Mouse (Mus musculus) neutrophil, adult 5-6 weeks (primary cell): ENCODE data around the gene Capzb. TPM values are rescaled to one million over a fixed set of nuclear protein-coding genes. Genes with fewer than 3 reads are reported as not detected.

Experiments used
- ATAC-seq: fragments of 151-379, 151-347 bp; 2 replicates; pipeline ENCODE4 v1.8.0; 2017; ENCODE audit warnings: mild to moderate bottlenecking, moderate TSS enrichment; ENCODE audit not compliant: insufficient number of reproducible peaks, poor library complexity, low FRiP score, severe bottlenecking; ENCODE audit errors: extremely low read depth
- total RNA-seq: library from RNA; stranded (forward); fragments of 200-1000 nt; gene quantifications from 2 replicates; pipeline ENCODE4 v1.2.3, GENCODE M21; 2017

Gene Capzb
- total RNA-seq, 1 experiment from 2014 or later = 180 TPM

DNA sequence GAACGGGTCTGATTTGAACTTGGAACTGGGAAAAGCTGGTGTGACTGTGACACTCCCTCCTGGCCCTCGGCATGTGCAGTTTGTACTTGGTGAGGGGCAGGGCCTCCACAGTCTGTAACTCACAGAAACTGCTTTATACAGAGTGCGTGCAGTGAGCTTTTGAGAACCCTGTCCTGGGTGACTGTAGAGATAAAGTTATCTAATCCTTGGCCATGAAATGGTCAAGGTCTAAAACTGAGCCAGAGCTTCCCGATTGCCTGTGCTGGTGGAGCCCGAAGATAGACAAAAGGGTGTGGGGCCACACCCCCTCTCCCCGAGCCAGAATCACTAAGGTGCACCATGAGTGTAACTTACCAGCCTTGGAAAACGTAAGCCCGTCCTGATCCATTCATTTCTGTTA lies 58.2 kb downstream of the Capzb start:
- ATAC-seq = no peak

DNA sequence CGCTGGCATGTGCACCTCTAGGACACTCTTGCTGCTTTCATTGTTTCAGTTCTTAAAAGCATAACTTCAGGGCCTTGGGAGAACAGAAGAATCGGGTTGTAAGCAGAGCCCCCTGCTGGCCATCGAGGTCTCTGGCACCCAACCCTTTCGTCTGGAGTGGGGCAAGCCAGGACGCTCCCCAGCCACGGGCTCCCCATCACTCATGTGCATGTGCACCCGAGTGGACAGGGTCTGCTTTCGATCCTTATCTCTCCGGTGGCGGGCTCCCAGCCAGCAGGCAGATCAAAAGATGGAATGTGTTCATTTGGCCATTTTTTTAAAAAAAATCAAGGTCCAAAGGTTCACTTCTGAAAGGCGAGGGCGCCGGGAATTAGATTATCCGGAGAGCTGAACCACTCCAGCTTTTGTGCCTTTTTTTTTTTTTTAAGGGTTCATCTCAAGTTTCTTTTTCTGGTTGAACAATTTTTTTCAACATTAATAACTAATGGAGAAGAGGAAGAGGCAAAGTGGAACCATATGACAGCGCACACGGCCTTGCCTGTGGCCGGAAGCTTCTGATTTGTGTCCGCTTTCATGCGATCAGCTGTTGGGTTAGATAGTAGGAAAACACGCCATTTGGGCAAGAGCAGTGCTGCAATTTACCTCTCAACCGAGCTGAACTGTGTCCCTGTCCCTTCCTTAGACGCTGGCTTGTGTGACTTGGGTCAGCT lies 59.5 kb downstream of the Capzb start:
- peak; percentile 56 for ATAC-seq

DNA sequence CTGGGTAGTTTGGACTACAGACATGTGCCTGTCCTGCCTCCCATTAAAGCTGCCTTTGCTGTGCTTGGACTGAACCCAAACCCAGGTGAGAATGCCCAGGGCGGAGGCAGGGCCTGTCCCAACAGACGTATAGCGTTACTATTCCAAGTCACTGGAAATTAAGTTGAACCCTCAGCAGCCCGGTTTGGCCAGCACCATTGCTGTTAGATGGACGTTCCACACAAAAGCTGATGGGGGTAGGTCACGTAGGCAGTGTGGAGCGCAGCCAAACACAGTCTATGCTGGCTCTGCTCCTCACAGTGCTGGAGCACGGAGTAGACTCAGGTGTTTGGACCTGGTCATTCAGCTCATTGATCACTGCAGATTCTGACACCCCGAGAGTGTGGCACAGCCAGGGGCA lies 60.5 kb downstream of the Capzb start:
- no peak for ATAC-seq

DNA sequence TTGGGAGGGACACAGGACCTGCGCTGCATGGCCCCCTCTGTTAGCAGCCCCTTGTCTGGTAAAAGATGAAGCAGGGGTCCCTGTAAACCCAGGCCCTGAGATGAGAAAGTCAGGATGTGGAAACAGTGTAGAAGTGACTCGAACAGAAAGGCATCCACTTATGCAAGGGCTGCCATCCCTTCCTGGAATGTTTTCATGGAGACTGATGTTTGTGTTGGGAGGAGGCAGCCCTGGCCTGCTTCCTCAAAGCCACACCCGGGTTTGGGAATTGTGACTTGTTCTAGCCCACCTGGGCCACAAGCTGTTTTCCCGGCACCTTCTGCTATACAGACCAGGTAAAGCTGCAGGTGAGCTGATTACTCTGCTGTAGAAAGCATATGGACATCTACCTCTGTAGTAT lies 63.4 kb downstream of the Capzb start:
- ATAC-seq = no peak

DNA sequence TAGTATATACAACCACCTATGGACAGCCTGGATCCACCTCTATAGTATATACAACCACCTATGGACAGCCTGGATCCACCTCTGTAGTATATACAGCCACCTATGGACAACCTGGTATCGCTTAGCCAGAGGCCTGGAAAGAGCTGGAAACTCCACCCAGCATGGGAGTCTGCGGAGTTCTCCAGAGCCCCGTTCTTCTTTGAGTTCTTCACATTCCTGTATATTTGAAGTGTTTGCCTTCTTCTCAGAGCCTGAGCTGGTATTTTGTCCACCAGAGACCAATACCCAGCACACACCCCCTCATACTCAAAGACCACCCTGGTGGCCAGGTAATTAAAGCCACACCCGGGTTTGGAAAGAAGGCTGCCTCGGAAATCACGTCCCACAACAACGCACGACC lies 64.0 kb downstream of the Capzb start:
- no peak for ATAC-seq

DNA sequence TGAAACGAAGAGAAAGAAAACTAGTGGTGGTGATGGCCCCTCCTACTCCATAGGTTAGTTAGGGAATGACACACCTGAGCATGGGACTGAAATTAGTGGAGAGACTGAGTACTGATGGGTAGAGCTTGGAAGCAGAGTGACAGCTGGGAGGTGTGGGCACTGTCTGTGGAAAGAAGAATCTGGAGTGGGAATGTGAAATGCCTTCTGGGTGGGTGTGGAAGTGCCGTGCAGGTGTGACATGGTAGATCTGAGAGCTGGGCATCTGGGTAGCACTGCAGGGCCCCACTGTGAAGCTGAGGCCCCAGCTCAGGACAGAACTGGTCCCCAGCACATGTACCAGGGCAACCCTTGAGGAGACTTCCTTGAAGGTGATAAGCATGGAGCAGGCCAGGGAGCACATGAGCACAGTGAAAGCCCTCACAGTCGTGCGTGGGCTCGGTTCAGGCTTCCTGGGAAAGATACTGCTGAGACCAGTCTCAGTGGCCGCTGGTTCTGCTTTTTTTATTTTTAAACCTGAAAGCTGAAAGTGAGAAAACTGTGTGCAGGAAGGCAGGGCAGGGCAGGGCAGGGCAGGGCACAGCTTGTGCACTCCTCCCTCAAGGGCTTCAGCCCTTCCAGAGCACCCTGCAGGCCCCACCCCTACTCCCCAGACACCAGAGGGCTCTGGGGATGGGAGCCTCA lies 66.1 kb downstream of the Capzb start:
- peak; percentile 47 for ATAC-seq

DNA sequence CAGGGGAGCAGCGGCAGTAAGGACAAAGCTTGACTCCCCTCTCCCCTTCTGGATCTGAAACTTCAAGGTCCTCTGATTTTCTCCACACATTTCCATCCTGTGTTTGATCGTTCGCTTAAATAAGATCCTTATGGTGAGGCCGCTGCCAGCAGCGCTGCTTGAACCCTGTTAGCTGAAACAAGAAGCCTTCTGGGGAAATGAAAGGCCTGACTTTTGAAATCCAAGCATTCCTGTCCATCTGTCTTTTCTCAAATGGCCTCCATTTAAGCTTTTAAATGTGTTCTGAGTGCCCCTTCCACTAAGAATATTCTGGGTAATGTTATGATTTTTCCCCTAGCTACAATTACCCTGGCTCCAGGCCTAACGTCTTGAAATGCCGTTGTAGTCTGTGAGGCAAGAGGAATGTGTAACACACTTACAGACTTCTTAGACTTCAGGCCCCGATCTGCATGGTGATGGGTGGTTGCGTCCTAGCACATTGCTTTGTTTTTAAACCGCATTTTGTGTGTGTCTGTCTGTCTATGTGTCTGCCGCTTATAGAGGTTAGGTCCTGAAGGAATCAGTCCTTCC lies 66.7 kb downstream of the Capzb start:
- ATAC-seq = no peak

DNA sequence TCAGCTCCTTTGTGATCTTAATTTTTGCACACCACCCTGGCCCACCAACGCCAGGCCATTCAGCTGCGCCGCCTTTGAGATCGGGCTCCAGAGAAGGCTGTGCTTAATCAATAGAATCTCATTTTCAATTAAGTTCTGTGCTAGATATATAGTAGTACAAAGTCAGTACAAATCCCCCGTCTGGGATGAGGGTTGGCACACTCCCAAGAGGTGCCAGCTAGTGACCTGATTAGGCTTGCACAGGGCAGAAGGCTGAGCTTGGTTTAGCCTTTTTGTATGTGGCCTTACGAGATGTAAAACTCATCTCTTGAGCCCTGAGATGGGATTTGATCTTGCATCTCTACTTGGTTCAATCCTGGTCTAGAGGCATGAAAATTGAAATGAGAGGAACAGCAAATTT lies 70.3 kb downstream of the Capzb start:
- no peak for ATAC-seq

DNA sequence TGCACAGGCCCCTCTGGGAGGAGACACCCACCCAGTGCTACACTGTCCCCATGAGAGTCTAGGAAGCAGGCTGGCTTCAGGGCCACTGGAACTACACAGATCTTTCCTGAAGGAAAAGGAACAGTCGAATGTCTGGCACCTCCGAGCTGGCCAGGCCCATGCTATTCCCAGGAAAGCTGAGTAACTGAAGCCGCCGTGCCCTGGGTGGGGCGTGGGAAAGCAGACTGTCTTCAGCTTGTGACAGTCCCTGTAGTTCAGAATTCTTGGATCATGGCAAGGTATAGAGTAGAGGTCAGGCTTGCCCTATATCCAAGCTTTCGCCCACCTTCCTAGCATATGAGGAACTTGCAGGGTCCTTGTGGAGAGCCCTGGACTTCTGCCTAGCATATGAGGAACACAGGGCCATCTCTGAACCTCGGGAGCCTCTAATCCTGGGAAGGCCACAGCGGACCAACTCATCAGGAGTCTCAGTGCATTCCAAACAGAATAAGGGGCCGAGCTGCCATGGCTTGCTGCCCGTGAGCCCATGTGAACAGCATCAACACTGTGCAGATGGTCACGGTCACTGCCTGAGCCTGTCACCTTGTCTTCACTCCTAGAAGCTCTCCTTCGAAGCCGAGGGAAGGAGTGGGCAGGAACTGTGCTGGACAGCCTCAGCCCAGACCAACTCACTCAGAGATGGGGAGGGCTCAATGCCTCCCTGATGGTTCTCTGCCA lies 73.2 kb downstream of the Capzb start:
- no peak for ATAC-seq

DNA sequence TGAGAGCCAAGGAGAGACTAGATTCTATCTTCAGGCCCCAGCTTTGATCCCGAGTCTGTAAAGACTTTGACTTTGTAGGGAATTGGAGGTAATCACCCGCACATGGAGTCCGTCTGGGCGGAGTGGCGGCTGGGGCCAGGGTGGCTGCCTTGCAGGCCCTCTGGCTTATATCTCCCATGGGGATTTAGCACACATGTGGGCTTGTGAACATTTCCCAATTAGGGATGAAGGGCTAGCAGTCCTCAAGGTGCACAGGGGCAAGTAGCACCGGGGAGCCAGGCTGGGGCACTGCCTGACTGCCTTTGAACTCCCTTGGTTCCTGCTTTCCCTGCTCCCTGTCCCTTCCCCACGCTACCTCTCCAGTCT lies 73.8 kb downstream of the Capzb start:
- no peak for ATAC-seq

DNA sequence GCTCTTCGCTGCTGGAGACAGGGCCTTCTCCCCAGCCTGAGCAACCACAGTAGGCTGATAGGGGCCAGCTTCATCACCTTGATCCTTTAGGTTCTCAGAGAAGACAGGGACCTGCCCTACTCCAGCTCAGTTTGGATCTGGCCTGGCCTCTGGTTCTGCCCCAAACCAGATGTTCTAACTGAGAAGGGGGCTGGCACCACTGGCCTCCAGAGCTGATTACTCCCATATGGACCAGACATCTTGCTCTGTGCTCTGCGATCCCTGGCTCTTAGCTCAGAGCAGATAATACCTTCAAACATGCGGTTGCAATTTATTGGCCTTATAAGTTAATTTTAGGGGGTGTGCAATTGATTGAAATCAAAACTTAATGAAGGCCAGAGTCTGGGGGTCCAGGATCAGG lies 74.6 kb downstream of the Capzb start:
- ATAC-seq = no peak

DNA sequence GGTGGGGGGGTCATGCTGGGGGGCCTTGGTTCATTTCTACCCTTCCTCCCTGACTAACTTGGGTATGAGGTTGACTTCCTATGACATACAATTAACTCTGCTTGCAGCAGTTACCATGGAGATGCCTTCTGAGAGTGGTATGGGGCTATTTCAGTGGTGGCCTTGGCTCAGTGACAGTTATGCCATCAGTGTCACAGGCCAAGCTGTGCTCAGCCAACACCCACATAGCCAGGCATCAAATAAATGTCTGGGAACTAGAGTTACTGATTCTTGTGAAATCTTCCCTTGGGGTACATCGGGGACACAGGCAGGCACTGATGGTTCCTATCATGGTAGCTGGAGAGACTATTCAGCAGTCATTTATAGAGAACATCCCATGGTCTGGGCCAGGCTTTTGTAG lies 75.5 kb downstream of the Capzb start:
- ATAC-seq = no peak

DNA sequence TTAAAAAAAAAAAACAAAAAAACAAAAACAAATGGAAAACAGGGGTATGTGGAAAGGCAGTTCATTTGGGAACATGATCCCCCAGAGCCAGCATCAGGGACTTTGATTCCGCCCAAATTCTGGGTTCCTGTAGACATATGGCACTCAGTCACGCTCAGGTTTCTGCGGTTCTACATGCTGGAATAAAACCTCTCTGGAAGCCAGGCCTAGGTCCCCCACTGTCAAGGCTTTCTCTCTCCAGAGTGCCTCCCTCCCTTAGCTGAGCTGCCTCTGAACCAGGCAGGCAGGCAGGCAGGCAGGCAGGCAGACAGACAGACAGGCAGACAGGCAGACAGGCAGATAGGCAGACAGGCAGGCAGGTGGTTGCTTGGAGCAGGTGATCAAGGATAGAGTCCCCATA lies 77.5 kb downstream of the Capzb start:
- ATAC-seq = no peak

DNA sequence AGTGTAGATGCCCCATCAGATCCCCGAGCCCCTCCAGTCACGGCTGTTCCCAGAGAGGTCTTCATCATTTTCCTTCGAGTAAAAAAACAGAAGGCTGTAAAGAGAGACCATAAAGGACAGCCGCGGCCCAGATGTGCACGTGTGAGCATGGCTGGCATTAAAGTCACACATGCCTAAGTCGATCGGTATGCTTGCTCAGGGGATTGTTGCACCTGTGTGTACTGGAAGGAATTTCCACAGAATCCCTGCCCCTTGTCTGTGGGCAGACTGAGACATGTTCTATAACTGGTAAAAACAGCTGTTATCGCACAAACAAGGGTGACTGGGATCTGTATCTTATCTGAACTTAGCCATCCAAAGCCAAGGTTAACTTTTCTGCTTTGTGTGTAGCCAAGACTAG lies 78.9 kb downstream of the Capzb start:
- ATAC-seq = no peak

DNA sequence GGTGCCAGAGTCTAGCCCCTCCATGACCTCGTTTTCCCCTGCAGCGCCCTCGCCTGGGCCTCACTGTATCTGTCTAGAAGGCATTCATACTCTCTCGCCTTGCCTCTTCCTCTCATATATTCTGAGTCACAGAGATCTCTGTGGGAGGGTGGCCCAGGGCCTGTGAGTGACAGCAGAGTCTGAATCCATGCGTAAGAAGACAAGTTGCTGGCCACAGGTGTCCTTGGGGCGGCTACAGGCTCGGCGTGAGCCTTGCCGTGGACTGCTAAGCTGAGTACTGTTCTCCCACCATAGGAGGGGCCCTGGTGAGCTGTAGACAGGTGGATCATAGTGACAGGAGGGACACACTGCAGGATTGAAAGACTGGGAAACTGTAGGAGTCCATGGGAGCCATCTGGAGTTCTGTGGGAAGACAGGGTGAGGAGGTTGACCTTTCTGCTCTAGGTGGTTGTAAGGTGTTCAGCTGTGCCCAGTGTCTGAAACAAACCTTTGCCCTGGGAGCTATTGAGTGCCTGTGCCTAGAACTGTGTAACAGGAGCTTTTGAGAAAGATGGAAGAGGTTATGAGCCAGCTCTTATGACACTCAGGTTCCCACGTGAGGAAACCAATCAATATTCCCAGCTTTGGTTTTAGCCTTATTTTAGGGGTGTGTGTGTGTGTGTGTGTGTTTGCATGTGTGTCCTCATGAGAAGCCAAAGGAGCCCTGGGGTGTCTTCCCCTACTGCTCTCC lies 80.4 kb downstream of the Capzb start:
- no peak for ATAC-seq

DNA sequence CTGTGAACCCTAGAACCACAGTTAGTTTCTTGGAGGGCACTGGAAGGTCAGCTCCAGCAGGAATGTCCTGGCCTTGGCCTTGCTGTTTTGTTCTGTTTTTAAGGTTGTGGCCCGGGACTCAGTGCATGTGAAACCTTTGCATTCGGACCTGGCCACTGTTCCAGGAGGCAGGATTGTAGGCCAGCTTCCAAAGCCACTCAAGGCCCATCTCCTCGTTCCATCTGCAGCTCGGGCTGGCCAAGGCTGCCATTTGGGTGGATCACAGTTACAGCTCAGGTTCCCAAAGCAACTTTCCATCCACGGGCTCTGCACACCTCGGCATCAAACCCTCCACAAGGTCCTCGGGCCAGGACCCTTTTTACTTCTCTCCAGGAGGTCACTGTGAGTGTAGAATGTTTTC lies 81.9 kb downstream of the Capzb start:
- no peak for ATAC-seq

DNA sequence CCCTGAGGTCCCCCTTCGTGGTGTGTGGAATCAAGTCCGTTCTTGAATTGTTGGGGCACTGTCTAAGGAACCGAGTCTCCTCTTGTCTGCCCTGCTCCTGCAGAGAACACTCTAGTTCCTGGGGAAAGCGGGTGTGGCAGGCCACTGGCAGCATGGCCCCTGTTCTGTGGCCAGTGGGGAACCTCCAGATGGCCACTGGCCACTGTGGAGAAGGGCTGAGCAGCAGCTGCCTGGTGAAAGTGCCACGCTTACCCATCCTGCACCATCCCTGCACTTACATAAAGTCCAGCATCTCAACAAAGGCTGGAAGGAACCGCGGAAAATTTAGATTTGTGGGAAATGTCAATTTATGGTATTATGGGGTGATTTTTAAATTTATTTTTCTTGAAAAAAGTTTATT lies 83.7 kb downstream of the Capzb start:
- no peak for ATAC-seq

DNA sequence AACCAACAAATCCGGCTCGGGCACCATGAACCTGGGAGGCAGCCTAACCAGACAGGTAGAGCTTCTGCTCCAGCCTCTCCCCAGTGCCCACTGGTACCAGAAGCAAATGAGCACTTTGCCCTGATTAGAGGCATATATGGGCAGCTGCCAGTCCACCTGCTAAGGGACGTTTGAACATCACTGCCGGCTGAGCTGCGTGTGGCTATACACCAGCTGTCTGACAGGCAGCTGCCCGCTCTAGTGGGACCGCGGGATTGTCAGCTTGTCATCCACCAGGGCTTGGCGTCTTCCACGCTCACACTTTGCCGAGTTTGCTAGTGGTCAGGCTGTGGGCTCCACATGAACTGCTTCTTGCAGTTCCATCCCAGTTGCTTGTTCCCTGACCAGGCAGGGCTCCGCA lies 87.8 kb downstream of the Capzb start:
- no peak for ATAC-seq

DNA sequence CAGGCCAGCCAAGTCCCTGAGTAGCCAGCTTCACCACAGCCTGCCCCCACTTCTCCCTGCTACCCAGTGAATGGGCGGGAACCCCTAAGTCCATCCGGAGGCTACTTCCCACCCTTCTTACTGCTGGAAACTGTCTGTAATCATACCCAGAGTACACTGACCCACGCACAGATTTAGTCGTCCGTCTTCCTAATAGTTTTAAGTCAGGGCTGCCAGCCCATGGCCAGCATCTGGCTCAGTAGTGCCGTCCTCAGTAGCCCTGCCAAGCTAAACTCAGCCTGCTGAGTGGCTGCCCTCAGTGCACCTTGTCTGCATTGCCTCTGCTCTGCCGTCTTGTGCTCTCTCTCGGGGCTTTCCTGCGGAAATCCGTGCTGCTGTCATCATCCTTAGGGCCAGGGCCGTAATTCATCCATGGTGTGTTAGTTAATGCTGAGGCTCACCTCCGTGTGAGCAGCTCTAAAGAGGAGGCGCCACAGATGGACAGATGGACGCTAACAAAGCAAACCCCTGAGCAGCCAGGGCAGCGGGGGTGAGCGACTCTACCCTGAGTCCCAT lies 89.2 kb downstream of the Capzb start:
- ATAC-seq = no peak
